Mouse (Mus musculus) kidney, postnatal 36 days (tissue): ENCODE measurements at regions not wholly inside any gene's neighbourhood (a gene's known extent, or its start where the extent isn't known, plus 50 kb on each side); places are given as distances from the start of the nearest gene placed in this dataset.

Experiments
- DNase-seq, 2 experiments: peaks; one replicate each; pipeline ENCODE4 v3.0.0; 2021 to 2022; ENCODE audit warnings: mixed read lengths in 2 of 2

GRCm38 (mm10) chr11:89247991-89248390, 54.1 kb downstream of the Nog start:
- no peak for DNase-seq

GRCm38 (mm10) chr11:89243370-89243769, 58.8 kb downstream of the Nog start:
- DNase-seq: peak; percentile 3 to 18

GRCm38 (mm10) chr11:89242130-89242529, 60.0 kb downstream of the Nog start:
- no peak for DNase-seq

GRCm38 (mm10) chr11:89239891-89240290, 62.2 kb downstream of the Nog start:
- no peak for DNase-seq

- DNase-seq: no peak
These were observed 65.2 kb downstream of the Nog start for GRCm38 (mm10) chr11:89236904-89237303.

- DNase-seq: peak; percentile 25 to 59
These were observed 69.2 kb downstream of the Nog start for GRCm38 (mm10) chr11:89232884-89233480.

- DNase-seq: no peak
These were observed 72.4 kb downstream of the Nog start for GRCm38 (mm10) chr11:89229726-89230125.

GRCm38 (mm10) chr11:89213204-89213603, 88.9 kb downstream of the Nog start:
- DNase-seq: no peak

GRCm38 (mm10) chr11:89209531-89209950, 92.6 kb downstream of the Nog start:
- no peak for DNase-seq

GRCm38 (mm10) chr11:89209072-89209471, 93.1 kb downstream of the Nog start:
- DNase-seq: no peak

GRCm38 (mm10) chr11:89206788-89207187, 95.3 kb downstream of the Nog start:
- peak in 1 of 2 experiments; percentile 33 for DNase-seq

- DNase-seq: no peak
These were observed 97.1 kb downstream of the Nog start for GRCm38 (mm10) chr11:89204948-89205545.

GRCm38 (mm10) chr11:89200458-89200857, 101.7 kb downstream of the Nog start:
- no peak for DNase-seq

GRCm38 (mm10) chr11:89192815-89193214, 109.3 kb downstream of the Nog start:
- DNase-seq: no peak

- peak; percentile 80 to 87 for DNase-seq
These were observed 113.4 kb downstream of the Gm525 start for GRCm38 (mm10) chr11:89186911-89187621.

GRCm38 (mm10) chr11:89185862-89186261, 112.2 kb downstream of the Gm525 start:
- DNase-seq: peak; percentile 41 to 55

- no peak for DNase-seq
These were observed 107.8 kb downstream of the Gm525 start for GRCm38 (mm10) chr11:89181471-89181870.

- no peak for DNase-seq
These were observed 104.8 kb downstream of the Gm525 start for GRCm38 (mm10) chr11:89178436-89178835.

GRCm38 (mm10) chr11:89175511-89175910, 101.9 kb downstream of the Gm525 start:
- DNase-seq: no peak

GRCm38 (mm10) chr11:89174967-89175366, 101.3 kb downstream of the Gm525 start:
- no peak for DNase-seq

GRCm38 (mm10) chr11:89165278-89165677, 91.6 kb downstream of the Gm525 start:
- peak; percentile 69 to 93 for DNase-seq

- DNase-seq: no peak
These were observed 80.1 kb downstream of the Gm525 start for GRCm38 (mm10) chr11:89153466-89154406.

- DNase-seq: no peak
These were observed 74.3 kb downstream of the Gm525 start for GRCm38 (mm10) chr11:89147990-89148389.
